Mouse (Mus musculus) kidney, postnatal 0 days (tissue): ENCODE data around the gene Slc10a6. TPM values are rescaled to one million over a fixed set of nuclear protein-coding genes. Genes with fewer than 3 reads are reported as not detected.

Experiments used
- ATAC-seq: fragments of 200-750 bp; cut with Nextera tagmentation; replicated peaks from 2 replicates; pipeline ENCODE4 v1.8.0; 2017; ENCODE audit warnings: low read depth, moderate number of reproducible peaks, moderate TSS enrichment, moderate library complexity; ENCODE audit not compliant: low FRiP score
- DNase-seq: peaks from one replicate; pipeline ENCODE4 v3.0.0-alpha.2; 2016; ENCODE audit warnings: low spot score
- H3K27ac ChIP-seq: fragments of 300-500 bp; sonication (generic); 2 replicates; pipeline ENCODE4 v1.5.1; 2014; ENCODE audit warnings: mild to moderate bottlenecking
- H3K27me3 ChIP-seq: fragments of 300-500 bp; sonication (generic); 2 replicates; pipeline ENCODE4 v1.6.1; 2014; ENCODE audit warnings: low read length, mixed read lengths; ENCODE audit not compliant: insufficient read depth
- H3K36me3 ChIP-seq: fragments of 300-500 bp; sonication (generic); 2 replicates; pipeline ENCODE4 v1.6.1; 2014; ENCODE audit warnings: low read length, mixed read lengths; ENCODE audit not compliant: insufficient read depth
- H3K4me1 ChIP-seq: fragments of 300-500 bp; sonication (generic); replicated peaks from 2 replicates; pipeline ENCODE4 v1.6.1; 2014; ENCODE audit warnings: antibody characterized with exemption, low read length, mixed read lengths; ENCODE audit not compliant: insufficient read depth
- H3K4me2 ChIP-seq: fragments of 300-500 bp; sonication (generic); 2 replicates; pipeline ENCODE4 v1.6.1; 2014; ENCODE audit warnings: mild to moderate bottlenecking, low read length, moderate library complexity, mixed read lengths
- H3K4me3 ChIP-seq: fragments of 300-500 bp; sonication (generic); replicated peaks from 2 replicates; pipeline ENCODE4 v1.5.1; 2014; ENCODE audit warnings: low read depth, low read length
- H3K9ac ChIP-seq: fragments of 300-500 bp; sonication (generic); 2 replicates; pipeline ENCODE4 v1.6.1; 2014; ENCODE audit warnings: low read depth, low read length
- H3K9me3 ChIP-seq: fragments of 300-500 bp; sonication (generic); replicated peaks from 2 replicates; pipeline ENCODE4 v1.6.1; 2016; ENCODE audit warnings: low read length, inconsistent platforms, mixed read lengths
- CTCF ChIP-seq: IDR thresholded peaks from 2 replicates; pipeline ENCODE4 v1.5.1; 2016; ENCODE audit warnings: antibody characterized with exemption, low read depth, mild to moderate bottlenecking, moderate library complexity
- WGBS: fragments of 180-500 bp; shearing (Covaris S2); extraction: QIAGEN DNeasy Blood & Tissue Kit; methylation state at CpG from one replicate; pipeline ENCODE4 v1.1.7; 2014; 5-methylcytosine and 5-hydroxymethylcytosine counted together
- polyA plus RNA-seq: library from polyadenylated mRNA; unstranded; fragments of >200 nt; fragmentation: Nextera tagmentation; extraction: Ambion mirVana; gene quantifications from 2 replicates; pipeline ENCODE4 v1.2.1, GENCODE M21; 2015

The Slc10a6 gene
- polyA plus RNA-seq, 1 experiment from 2014 or later, result 0.39 TPM

DNA sequence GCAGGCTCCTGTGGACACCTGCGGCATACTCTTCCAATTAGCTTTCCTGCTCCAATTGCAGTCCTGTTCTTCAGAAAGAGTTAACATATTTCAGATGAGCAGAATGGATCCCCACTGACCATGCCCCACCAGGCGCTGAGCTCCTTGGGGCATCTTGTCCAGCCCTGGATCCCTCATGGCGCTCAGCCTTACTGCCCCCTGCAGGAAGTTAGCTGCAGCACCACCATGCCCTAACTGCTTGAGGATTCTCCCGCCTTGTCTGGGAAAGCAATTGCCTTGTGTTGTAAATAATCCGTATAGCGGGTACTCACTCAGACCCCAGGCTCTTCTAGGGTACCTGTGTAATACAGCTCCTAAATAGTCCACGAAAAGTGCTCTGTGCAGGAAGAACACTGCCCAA lies 42.0 kb downstream of the Slc10a6 start:
- H3K36me3 ChIP-seq, result peaks cover 18% of the 10 kb centered on the region; the same call in 1 of the 2 replicates

DNA sequence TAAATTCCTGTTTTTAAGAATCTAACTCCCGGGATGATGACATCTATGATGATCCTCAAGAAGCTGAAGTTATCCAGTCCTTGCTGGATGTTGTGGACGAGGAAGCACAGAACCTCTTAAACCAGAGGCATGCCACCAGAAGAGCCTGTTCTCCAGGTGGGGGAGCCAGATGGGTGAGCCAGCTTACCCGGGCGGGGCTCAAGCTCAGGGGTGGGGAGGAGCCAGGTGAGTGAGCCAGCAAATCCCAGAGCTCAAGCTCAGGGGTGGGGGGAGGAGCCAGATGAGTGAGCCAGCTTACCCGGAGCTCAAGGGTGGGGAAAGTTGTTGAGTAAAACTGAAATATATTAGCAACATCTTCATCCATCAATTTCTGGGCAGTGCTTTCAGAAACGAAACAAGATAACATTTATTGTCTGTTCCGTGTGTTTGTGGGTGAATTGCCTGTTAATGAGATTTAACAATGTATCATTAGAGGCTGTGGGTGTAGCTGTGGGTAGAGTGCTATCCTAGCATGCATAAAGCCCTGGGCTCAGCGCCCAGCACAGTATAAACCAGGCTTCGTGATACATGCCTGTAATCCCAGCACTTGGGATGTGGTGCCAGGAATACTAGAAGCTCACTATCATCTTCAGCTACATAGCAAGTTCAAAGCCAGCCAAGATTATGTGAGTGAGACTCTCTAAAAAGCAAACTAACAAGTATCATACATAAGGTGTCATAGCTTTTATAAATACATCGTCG lies 49.4 kb downstream of the Slc10a6 start:
- no peak for TF ChIP-seq CTCF
- no peak overlapping the region for H3K9ac ChIP-seq
- 70% methylated on average over 11 of the region's 11 CpGs for WGBS
- H3K4me1 ChIP-seq, result no peaks in the 10 kb centered on the region
- no peak overlapping the region for H3K4me2 ChIP-seq
- H3K36me3 ChIP-seq, result peaks cover 15% of the 10 kb centered on the region
- H3K27me3 ChIP-seq, result no peaks in the 10 kb centered on the region
- ATAC-seq (no peak), DNase-seq (no peak)
- no peak overlapping the region for H3K27ac ChIP-seq
- no peak overlapping the region for H3K4me3 ChIP-seq
- no peaks in the 10 kb centered on the region for H3K9me3 ChIP-seq

More for the DNA sequence above, 42.0 kb downstream of the Slc10a6 start:
- no peak overlapping the region for H3K27ac ChIP-seq
- no peaks in the 10 kb centered on the region for H3K4me1 ChIP-seq
- DNase-seq, result no peak
- H3K9ac ChIP-seq, result no peak overlapping the region
- WGBS, result 80% methylated on average over 7 of the region's 7 CpGs
- no peaks in the 10 kb centered on the region for H3K9me3 ChIP-seq
- H3K4me3 ChIP-seq, result no peak overlapping the region
- TF ChIP-seq CTCF, result peak; percentile 58
- no peak for ATAC-seq
- no peak overlapping the region for H3K4me2 ChIP-seq
- no peaks in the 10 kb centered on the region for H3K27me3 ChIP-seq

DNA sequence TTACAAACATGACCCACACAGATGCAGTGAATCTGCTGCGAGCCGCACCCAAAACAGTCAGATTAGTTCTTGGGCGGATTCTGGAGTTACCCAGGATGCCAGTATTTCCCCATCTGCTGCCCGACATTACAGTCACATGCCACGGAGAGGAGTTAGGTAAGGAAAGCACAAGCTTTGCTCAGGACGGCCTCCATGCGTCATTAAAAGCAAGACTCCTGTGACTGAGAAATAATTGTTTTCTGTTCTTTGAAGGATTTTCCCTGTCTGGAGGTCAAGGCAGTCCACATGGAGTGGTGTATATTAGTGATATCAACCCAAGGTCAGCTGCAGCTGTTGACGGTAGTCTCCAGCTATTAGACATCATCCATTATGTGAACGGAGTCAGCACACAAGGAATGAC lies 59.8 kb downstream of the Slc10a6 start:
- H3K4me1 ChIP-seq, result no peaks in the 10 kb centered on the region
- WGBS, result 85% methylated on average over 9 of the region's 9 CpGs
- no peak for ATAC-seq
- no peak overlapping the region for H3K9ac ChIP-seq
- H3K4me2 ChIP-seq, result no peak overlapping the region
- H3K27me3 ChIP-seq, result no peaks in the 10 kb centered on the region
- TF ChIP-seq CTCF, result no peak
- H3K36me3 ChIP-seq, result peaks cover 45% of the 10 kb centered on the region
- no peak overlapping the region for H3K27ac ChIP-seq
- no peak for DNase-seq
- H3K9me3 ChIP-seq, result no peaks in the 10 kb centered on the region
- no peak overlapping the region for H3K4me3 ChIP-seq

DNA sequence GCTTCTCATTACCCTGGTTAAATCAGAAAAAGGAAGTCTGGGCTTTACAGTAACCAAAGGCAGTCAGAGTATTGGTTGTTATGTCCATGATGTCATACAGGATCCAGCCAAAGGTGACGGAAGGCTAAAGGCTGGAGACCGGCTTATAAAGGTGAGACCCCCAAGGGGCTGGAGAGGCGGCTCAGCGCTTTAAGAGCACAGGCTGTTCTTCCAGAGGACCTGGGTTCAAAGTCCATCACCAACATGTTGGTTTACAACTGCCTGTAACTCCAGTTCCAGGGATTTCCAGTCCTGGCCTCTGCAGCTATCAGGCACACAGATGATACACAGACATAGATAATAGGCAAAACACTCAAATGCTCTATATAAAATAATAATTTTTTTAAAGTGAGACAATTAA lies 61.2 kb downstream of the Slc10a6 start:
- Histone ChIP-seq H3K4me3 (no peak overlapping the region), H3K27ac (no peak overlapping the region), H3K36me3 (peaks cover 44% of the 10 kb centered on the region), H3K4me1 (no peaks in the 10 kb centered on the region), H3K9ac (no peak overlapping the region), H3K4me2 (no peak overlapping the region), H3K27me3 (no peaks in the 10 kb centered on the region), H3K9me3 (no peaks in the 10 kb centered on the region)
- 78% methylated on average over 4 of the region's 4 CpGs for WGBS
- ATAC-seq, result 0 out of 2 replicates have a peak, but pooled peaks have one; percentile 52
- DNase-seq, result no peak
- no peak for TF ChIP-seq CTCF

DNA sequence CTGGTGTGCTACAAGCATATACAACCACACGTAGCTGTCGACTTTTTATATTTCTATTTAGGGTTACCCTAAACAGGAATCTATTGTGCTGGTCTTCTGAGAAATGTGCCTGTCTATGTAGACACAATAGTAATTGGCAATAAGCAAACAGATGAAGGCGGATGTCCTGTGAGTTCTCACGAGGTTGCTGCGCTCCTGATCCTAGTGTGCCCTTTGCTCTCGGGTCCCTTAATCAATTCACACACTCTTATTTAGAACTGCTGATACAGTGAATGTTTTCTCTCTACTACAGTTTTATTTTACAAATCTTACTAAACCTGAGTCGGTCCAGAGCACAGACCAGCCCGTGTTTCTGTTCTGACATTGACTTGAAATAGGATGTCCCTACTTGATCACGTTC lies 68.7 kb downstream of the Slc10a6 start:
- Histone ChIP-seq H3K4me2 (no peak overlapping the region), H3K27ac (no peak overlapping the region), H3K27me3 (no peaks in the 10 kb centered on the region), H3K4me1 (no peaks in the 10 kb centered on the region), H3K36me3 (peaks cover 72% of the 10 kb centered on the region), H3K9me3 (no peaks in the 10 kb centered on the region), H3K9ac (no peak overlapping the region), H3K4me3 (no peak overlapping the region)
- no peak for DNase-seq
- WGBS, result 95% methylated on average over 9 of the region's 9 CpGs
- ATAC-seq, result no peak
- TF ChIP-seq CTCF, result no peak

Other genes starting within 250 kb of the Slc10a6 start
- gene Ptpn13, start 204.2 kb downstream of the Slc10a6 start, polyA plus RNA-seq, result 20.4 and 20.8 TPM in 2 replicates
- 0.11 and 0.20 TPM in 2 replicates for gene 1700016H13Rik, start 26.6 kb upstream of the Slc10a6 start, polyA plus RNA-seq
- gene Aff1, start 63.0 kb upstream of the Slc10a6 start, polyA plus RNA-seq, result 12.3 and 14.3 TPM in 2 replicates